Mouse (Mus musculus) lung, embryonic 14.5 days (tissue): ENCODE results near the gene Frmd8. TPM values are rescaled to one million over a fixed set of nuclear protein-coding genes. Genes with fewer than 3 reads are reported as not detected.
A peak's percentile ranks its signal among the peaks of the same experiment; 100 is the strongest.

Experiments
- ATAC-seq: fragments of 200-750 bp; cut with Nextera tagmentation; 2 replicates; pipeline ENCODE4 v1.8.0; 2017; ENCODE audit warnings: mild to moderate bottlenecking, moderate TSS enrichment, moderate library complexity; ENCODE audit not compliant: insufficient read depth
- DNase-seq: peaks from one replicate; pipeline ENCODE4 v3.0.0-alpha.2; 2015
- H3K27ac ChIP-seq: fragments of 300-500 bp; sonication (generic); 2 replicates; pipeline ENCODE4 v1.5.1; 2014; ENCODE audit warnings: low read depth, mild to moderate bottlenecking, moderate library complexity
- H3K27me3 ChIP-seq: fragments of 300-500 bp; sonication (generic); 2 replicates; pipeline ENCODE4 v1.6.1; 2014; ENCODE audit warnings: low read length, control low read depth; ENCODE audit not compliant: insufficient read depth
- H3K36me3 ChIP-seq: fragments of 300-500 bp; sonication (generic); 2 replicates; pipeline ENCODE4 v1.6.1; 2014; ENCODE audit warnings: control low read depth; ENCODE audit not compliant: insufficient read depth
- H3K4me1 ChIP-seq: fragments of 300-500 bp; sonication (generic); 2 replicates; pipeline ENCODE4 v1.6.1; 2014; ENCODE audit warnings: antibody characterized with exemption, control low read depth; ENCODE audit not compliant: insufficient read depth
- H3K4me2 ChIP-seq: fragments of 300-500 bp; sonication (generic); 2 replicates; pipeline ENCODE4 v1.6.1; 2014; ENCODE audit warnings: mild to moderate bottlenecking
- H3K4me3 ChIP-seq: fragments of 300-500 bp; sonication (generic); 2 replicates; pipeline ENCODE4 v1.5.1; 2014; ENCODE audit warnings: low read depth, low read length
- H3K9ac ChIP-seq: fragments of 300-500 bp; sonication (generic); 2 replicates; pipeline ENCODE4 v1.6.1; 2014
- H3K9me3 ChIP-seq: fragments of 300-500 bp; sonication (generic); 2 replicates; pipeline ENCODE4 v1.6.1; 2016; ENCODE audit warnings: low read depth, low read length, control low read depth
- CTCF ChIP-seq: IDR thresholded peaks from 2 replicates; pipeline ENCODE4 v1.5.1; 2016; ENCODE audit warnings: antibody characterized with exemption, low read depth
- WGBS: fragments of 180-500 bp; shearing (Covaris S2); extraction: QIAGEN DNeasy Blood & Tissue Kit; methylation state at CpG from one replicate; pipeline ENCODE4 v1.1.7; 2014; 5-methylcytosine and 5-hydroxymethylcytosine counted together
- polyA plus RNA-seq: library from polyadenylated mRNA; unstranded; fragments of >200 nt; fragmentation: Nextera tagmentation; extraction: Ambion mirVana; gene quantifications from 2 replicates; pipeline ENCODE4 v1.2.1, GENCODE M21; 2014

Gene Frmd8
- polyA plus RNA-seq, 1 experiment from 2014 or later: 42.2 TPM

DNA sequence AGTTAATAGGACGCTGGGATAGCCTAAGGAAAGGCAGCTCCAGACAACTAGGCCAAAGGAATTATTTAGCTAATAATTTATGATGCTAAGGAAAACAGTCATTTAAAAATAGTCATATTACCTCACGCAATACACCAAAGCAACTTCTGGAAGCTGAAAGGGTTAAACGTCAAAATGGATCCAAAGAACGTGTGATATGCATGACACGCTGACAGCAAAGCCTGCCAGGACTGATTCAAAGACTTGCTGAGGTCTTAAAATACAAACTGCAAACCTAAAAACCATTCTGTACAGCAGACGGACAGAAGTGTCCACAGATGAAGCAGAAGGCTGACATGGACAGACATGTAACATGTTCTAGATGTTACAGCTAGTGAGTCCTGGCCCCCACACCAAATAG lies 42.7 kb downstream of the Frmd8 start:
- Histone ChIP-seq H3K27ac (peak overlapping the region; percentile 20; the same call in 1 of the 2 replicates), H3K4me1 (peaks cover 9% of the 10 kb centered on the region; the same call in 1 of the 2 replicates), H3K27me3 (no peaks in the 10 kb centered on the region)

DNA sequence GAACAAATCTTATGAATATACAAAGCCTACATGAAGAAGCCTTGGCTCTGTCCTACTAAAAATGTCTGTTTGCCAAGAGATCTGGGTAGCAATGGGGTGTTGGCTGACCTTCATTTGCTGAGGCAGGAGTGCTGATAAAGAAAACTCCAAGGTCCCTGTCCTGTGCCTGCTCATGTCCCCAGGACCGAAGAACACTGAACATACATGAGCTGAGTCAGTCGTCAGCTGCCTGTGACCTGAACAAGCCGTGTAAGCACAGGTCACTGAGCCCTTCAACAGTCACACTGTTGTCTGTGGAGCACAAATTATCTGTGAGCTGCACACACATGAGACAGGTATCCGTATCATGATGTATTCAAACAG lies 43.1 kb downstream of the Frmd8 start:
- no peak for TF ChIP-seq CTCF
- DNase-seq (no peak), ATAC-seq (no peak)
- peaks cover 9% of the 10 kb centered on the region; the same call in 1 of the 2 replicates for H3K4me1 ChIP-seq
- no peak overlapping the region for H3K4me3 ChIP-seq
- H3K36me3 ChIP-seq: no peaks in the 10 kb centered on the region
- H3K27ac ChIP-seq: no peak overlapping the region
- H3K4me2 ChIP-seq: no peak overlapping the region
- H3K9me3 ChIP-seq: no peaks in the 10 kb centered on the region
- no peak overlapping the region for H3K9ac ChIP-seq
- no peaks in the 10 kb centered on the region for H3K27me3 ChIP-seq
- WGBS: 70% methylated on average over 4 of the region's 4 CpGs

More for the DNA sequence above, 42.7 kb downstream of the Frmd8 start:
- H3K4me3 ChIP-seq: no peak overlapping the region
- H3K9ac ChIP-seq: no peak overlapping the region
- no peak for TF ChIP-seq CTCF
- no peak for ATAC-seq
- H3K36me3 ChIP-seq: no peaks in the 10 kb centered on the region
- no peak overlapping the region for H3K4me2 ChIP-seq
- WGBS: 41% methylated on average over 6 of the region's 6 CpGs
- H3K9me3 ChIP-seq: no peaks in the 10 kb centered on the region
- DNase-seq: peak; percentile 60

DNA sequence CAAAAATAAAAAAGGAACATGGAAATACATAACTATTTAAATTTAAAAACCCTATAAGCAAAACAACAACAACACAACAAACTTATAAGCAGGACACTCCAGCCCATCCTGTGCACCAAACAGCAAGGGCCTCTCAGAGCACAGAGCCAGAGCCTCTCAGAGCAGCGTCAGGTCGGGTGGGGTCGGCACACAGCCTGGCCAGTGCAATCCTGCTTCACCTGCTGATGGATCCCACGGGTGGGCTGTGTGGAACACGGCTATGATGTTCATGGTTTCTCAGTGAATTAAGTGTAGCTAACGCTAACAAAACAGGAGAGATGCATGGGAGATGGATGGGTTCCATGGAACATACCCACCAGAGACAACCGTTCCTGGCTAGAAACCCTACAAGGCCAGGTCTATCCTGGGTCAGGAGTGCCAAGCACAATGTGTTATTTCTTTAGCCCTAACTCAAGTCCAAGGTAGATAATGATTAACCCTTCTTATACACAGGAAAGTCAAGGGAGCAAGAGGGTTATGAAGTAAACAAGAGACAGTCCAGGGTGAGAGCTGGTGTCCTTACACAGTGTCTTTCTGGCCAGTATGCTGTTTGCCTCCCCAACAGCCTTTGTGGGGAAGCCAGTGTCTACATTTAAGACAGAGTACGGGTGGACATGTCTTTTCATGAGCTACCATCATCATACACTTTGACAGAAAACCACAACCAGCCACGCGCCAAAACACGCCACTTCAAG lies 43.7 kb downstream of the Frmd8 start:
- Histone ChIP-seq H3K9me3 (no peaks in the 10 kb centered on the region), H3K9ac (no peak overlapping the region), H3K4me3 (no peak overlapping the region), H3K27ac (no peak overlapping the region), H3K4me2 (no peak overlapping the region), H3K36me3 (no peaks in the 10 kb centered on the region), H3K4me1 (peaks cover 11% of the 10 kb centered on the region; the same call in 1 of the 2 replicates), H3K27me3 (no peaks in the 10 kb centered on the region)
- DNase-seq: no peak
- no peak for ATAC-seq
- no peak for TF ChIP-seq CTCF
- 78% methylated on average over 11 of the region's 11 CpGs for WGBS

DNA sequence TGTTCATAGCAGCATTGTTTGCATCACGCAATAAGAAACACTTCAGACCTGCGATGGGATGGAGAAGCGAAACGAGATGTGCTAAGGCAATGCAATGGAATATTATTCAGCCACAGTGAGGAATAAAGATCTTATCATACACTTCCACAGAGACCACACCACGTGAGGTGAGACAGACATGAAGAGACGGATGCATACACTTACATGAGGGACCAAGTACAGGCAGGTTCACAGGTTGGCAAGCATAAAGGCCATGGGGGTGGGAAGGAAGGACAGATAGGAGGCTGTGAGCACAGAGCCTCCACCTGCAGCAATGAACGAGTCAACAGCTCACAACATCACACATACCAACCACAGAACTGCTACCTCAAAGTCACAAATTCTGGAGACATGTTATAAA lies 44.3 kb downstream of the Frmd8 start:
- peaks cover 11% of the 10 kb centered on the region; the same call in 1 of the 2 replicates for H3K4me1 ChIP-seq
- no peak overlapping the region for H3K9ac ChIP-seq
- ATAC-seq (no peak), DNase-seq (no peak)
- WGBS: 84% methylated on average over 7 of the region's 7 CpGs
- no peak overlapping the region for H3K4me3 ChIP-seq
- H3K27me3 ChIP-seq: no peaks in the 10 kb centered on the region
- no peaks in the 10 kb centered on the region for H3K36me3 ChIP-seq
- TF ChIP-seq CTCF: no peak
- H3K4me2 ChIP-seq: no peak overlapping the region
- H3K9me3 ChIP-seq: no peaks in the 10 kb centered on the region
- no peak overlapping the region for H3K27ac ChIP-seq

DNA sequence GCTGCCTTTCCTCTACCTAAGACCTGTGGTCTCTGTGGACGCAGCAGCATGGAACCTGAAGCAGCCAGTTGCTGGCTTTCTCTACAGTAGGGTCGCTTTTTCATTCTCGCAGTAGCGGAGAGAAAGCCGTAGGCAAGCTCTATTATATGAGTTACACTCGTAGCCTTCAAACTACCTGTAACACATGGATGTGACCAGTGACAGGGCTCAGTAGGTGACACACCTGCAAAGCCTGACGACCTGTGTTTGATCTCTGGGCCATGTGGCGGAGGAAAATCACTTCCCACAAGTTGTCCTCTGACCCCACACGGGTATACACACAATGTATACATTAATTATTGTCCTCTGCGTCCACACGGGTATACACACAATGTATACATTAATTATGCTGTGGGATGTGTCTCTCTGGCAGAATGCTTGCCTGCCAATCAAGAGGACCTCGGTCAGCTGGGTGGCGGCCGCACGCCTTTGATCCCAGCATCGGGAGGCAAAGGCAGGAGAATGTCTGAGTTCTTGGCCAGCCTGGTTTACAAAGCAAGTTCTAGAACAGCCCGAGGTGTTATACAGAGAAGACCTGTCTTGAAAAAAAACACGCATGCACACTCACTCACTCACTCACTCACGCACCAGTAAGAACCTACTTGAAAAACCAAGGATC lies 45.0 kb downstream of the Frmd8 start:
- Histone ChIP-seq H3K4me2 (no peak overlapping the region), H3K4me1 (peaks cover 11% of the 10 kb centered on the region; the same call in 1 of the 2 replicates), H3K27me3 (no peaks in the 10 kb centered on the region), H3K9me3 (no peaks in the 10 kb centered on the region), H3K27ac (no peak overlapping the region), H3K36me3 (no peaks in the 10 kb centered on the region), H3K9ac (no peak overlapping the region), H3K4me3 (no peak overlapping the region)
- 71% methylated on average over 19 of the region's 19 CpGs for WGBS
- TF ChIP-seq CTCF: no peak
- no peak for ATAC-seq
- no peak for DNase-seq

DNA sequence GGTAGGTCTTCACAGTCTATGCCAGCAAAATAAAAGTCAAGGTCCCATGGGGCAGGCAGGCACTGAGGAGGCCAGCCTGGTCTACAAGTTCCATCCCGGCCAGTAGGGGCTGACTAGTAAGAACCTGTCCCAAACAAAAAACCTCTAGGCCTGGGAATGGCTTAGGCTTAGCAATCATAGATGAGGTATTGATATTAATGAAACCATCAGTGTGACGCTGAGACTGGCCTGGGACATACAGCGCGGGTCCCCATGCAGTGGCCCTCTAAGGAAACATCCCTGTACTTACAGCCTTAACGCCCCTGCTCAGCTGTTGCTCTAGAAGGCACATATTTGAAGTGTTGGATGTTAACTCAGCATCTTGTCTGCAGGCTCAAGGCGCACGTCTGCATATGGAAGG lies 46.2 kb downstream of the Frmd8 start:
- Histone ChIP-seq H3K36me3 (no peaks in the 10 kb centered on the region), H3K9me3 (no peaks in the 10 kb centered on the region), H3K4me1 (peaks cover 18% of the 10 kb centered on the region), H3K9ac (no peak overlapping the region), H3K27me3 (no peaks in the 10 kb centered on the region), H3K27ac (no peak overlapping the region), H3K4me2 (no peak overlapping the region), H3K4me3 (no peak overlapping the region)
- TF ChIP-seq CTCF: no peak
- 85% methylated on average over 7 of the region's 7 CpGs for WGBS
- DNase-seq: no peak
- ATAC-seq: no peak

DNA sequence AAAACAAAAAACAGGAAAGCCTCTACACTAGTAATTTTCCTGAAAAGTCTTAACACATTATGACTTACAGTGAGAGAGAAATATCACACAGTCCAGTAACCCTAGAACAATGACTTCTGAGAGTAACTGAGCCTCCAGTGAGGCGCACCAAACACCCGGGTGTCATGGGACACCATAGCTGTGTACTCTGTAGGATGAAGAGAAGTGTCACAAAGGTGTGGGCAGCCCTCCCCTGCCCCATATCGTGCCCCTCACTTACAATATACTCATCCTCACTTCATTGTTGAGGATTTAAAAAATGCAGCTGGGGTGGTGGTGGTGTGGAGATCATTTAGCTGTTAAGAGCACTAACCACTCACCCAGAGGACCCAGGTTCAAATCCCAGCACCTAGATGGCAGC lies 46.9 kb downstream of the Frmd8 start:
- Histone ChIP-seq H3K9me3 (no peaks in the 10 kb centered on the region), H3K9ac (no peak overlapping the region), H3K27me3 (no peaks in the 10 kb centered on the region), H3K36me3 (no peaks in the 10 kb centered on the region), H3K4me3 (no peak overlapping the region), H3K27ac (0 out of 2 replicates have a peak overlapping the region, but pooled peaks have one; percentile 48), H3K4me2 (no peak overlapping the region), H3K4me1 (peaks cover 26% of the 10 kb centered on the region)
- WGBS: 82% methylated on average over 3 of the region's 3 CpGs
- ATAC-seq (no peak), DNase-seq (no peak)
- no peak for TF ChIP-seq CTCF
